In the genomic region with DNA sequence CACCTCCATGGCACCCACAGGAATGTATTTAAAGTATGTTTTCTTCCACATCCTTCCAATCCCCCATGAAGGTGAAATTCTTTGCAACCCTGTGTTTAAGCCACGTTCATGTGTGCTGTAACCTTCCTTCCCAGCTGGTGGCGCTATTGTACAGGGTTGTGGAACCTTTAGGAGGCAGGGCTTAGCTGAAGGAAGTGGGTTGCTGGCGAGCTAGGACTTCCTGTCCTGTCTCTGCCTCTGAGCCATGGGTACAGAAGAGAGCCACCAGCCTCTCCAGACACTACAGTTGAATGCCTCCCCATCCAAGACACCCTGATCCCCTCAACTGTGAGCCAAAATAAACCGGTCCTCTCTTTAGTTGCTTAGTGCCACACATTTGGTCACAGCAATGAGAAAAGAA, we compare ENCODE assay signal across 10 mouse cellular contexts. TPM values are rescaled to one million over a fixed set of nuclear protein-coding genes. Genes with fewer than 3 reads are reported as not detected.
A peak's percentile ranks its signal among the peaks of the same experiment; 100 is the strongest.
DNase-seq lines count a peak whose midpoint lies in the region; ATAC-seq and TF ChIP-seq lines count a peak whose summit lies in the region.
"Had no signal": no experiment of that assay in that cellular context is flagged by ENCODE, and none has a peak within 500 bp of the region (broad histone marks: within the 10 kb centered on the region; RNA-seq: fewer than 3 reads in every experiment).

No protein-coding gene starts in this region.

- no peak overlapping the region for H3K9ac ChIP-seq in hindbrain, postnatal 0 days (replicated peaks; ENCODE audit: low read length)
- H3K9ac ChIP-seq in ES-Bruce4 (ENCODE audit: low read depth, poor library complexity, severe bottlenecking) = no peak overlapping the region
- no peak overlapping the region for H3K9ac ChIP-seq in midbrain, embryonic 16.5 days (ENCODE audit: low read depth, low read length)
- H3K9ac ChIP-seq in heart, embryonic 12.5 days = no peak overlapping the region
- H3K9ac ChIP-seq: embryonic facial prominence, embryonic 12.5 days had no signal

- no peak overlapping the region for H3K27ac ChIP-seq in hindbrain, postnatal 0 days
- no peak overlapping the region for H3K27ac ChIP-seq in hindbrain, embryonic 10.5 days
- no peak overlapping the region for H3K27ac ChIP-seq in ES-Bruce4 (ENCODE audit: insufficient read depth, low read length)
- no peak overlapping the region for H3K27ac ChIP-seq in midbrain, embryonic 16.5 days (ENCODE audit: low read length)
- no peak overlapping the region for H3K27ac ChIP-seq in heart, embryonic 12.5 days (ENCODE audit: poor library complexity, severe bottlenecking)
- H3K27ac ChIP-seq: embryonic facial prominence, embryonic 12.5 days had no signal

- H3K27me3 ChIP-seq in hindbrain, postnatal 0 days (ENCODE audit: insufficient read depth, low read length) = no peaks in the 10 kb centered on the region
- H3K27me3 ChIP-seq in hindbrain, embryonic 10.5 days (ENCODE audit: insufficient read depth, poor library complexity, severe bottlenecking) = no peaks in the 10 kb centered on the region
- H3K27me3 ChIP-seq in ES-Bruce4 (ENCODE audit: control insufficient read depth, insufficient read depth, low read length, poor library complexity, severe bottlenecking) = no peaks in the 10 kb centered on the region
- H3K27me3 ChIP-seq in midbrain, embryonic 16.5 days (ENCODE audit: control insufficient read depth, insufficient read depth, low read depth, low read length) = no peaks in the 10 kb centered on the region
- no peaks in the 10 kb centered on the region for H3K27me3 ChIP-seq in heart, embryonic 12.5 days (replicated peaks)
- H3K27me3 ChIP-seq: embryonic facial prominence, embryonic 12.5 days had no signal

- TF ChIP-seq POLR2A in ES-Bruce4 (IDR thresholded peaks at IDR 0.05; ENCODE audit: insufficient read depth, low read length) = no peak

- no peak for DNase-seq in hindbrain, postnatal 0 days (ENCODE audit: low spot score)
- DNase-seq in hindbrain, embryonic 10.5 days (ENCODE audit: low spot score) = no peak
- peak; percentile 13 to 29 for DNase-seq in natural killer cell, adult 2 months (ENCODE audit: low spot score in 2 of 2)
- DNase-seq in urinary bladder, postnatal 4 days (ENCODE audit: low spot score in 2 of 2) = no peak
- DNase-seq: right cerebral cortex, postnatal 14 days had no signal

- no peaks in the 10 kb centered on the region for H3K36me3 ChIP-seq in hindbrain, postnatal 0 days (ENCODE audit: insufficient read depth, low read length)
- no peaks in the 10 kb centered on the region for H3K36me3 ChIP-seq in hindbrain, embryonic 10.5 days
- no peaks in the 10 kb centered on the region for H3K36me3 ChIP-seq in ES-Bruce4 (ENCODE audit: control insufficient read depth, insufficient read depth, low read length, poor library complexity, severe bottlenecking)
- no peaks in the 10 kb centered on the region for H3K36me3 ChIP-seq in midbrain, embryonic 16.5 days (ENCODE audit: control insufficient read depth, insufficient read depth, low read length)
- H3K36me3 ChIP-seq in heart, embryonic 12.5 days = no peaks in the 10 kb centered on the region
- H3K36me3 ChIP-seq: embryonic facial prominence, embryonic 12.5 days had no signal

- no peaks in the 10 kb centered on the region for H3K9me3 ChIP-seq in hindbrain, postnatal 0 days (ENCODE audit: low read length)
- no peaks in the 10 kb centered on the region for H3K9me3 ChIP-seq in hindbrain, embryonic 10.5 days
- no peaks in the 10 kb centered on the region for H3K9me3 ChIP-seq in ES-Bruce4 (replicated peaks; ENCODE audit: control insufficient read depth, insufficient read depth, low read length, poor library complexity, severe bottlenecking)
- H3K9me3 ChIP-seq in midbrain, embryonic 16.5 days (replicated peaks; ENCODE audit: control insufficient read depth, low read length, poor library complexity, severe bottlenecking) = no peaks in the 10 kb centered on the region
- H3K9me3 ChIP-seq in heart, embryonic 12.5 days (replicated peaks) = no peaks in the 10 kb centered on the region
- H3K9me3 ChIP-seq: embryonic facial prominence, embryonic 12.5 days had no signal

- 58% methylated on average over 4 of the region's 4 CpGs for WGBS in hindbrain, postnatal 0 days
- WGBS in hindbrain, embryonic 10.5 days = 63% methylated on average over 4 of the region's 4 CpGs
- WGBS in midbrain, embryonic 16.5 days = 70% methylated on average over 4 of the region's 4 CpGs
- WGBS in heart, embryonic 12.5 days = 62% methylated on average over 4 of the region's 4 CpGs

- H3K4me1 ChIP-seq in hindbrain, postnatal 0 days (ENCODE audit: insufficient read depth, low read length) = no peaks in the 10 kb centered on the region
- no peaks in the 10 kb centered on the region for H3K4me1 ChIP-seq in hindbrain, embryonic 10.5 days (replicated peaks)
- H3K4me1 ChIP-seq in ES-Bruce4 (ENCODE audit: control insufficient read depth, insufficient read depth, low read length) = no peaks in the 10 kb centered on the region
- H3K4me1 ChIP-seq in midbrain, embryonic 16.5 days (ENCODE audit: control insufficient read depth, insufficient read depth, low read length) = no peaks in the 10 kb centered on the region
- no peaks in the 10 kb centered on the region for H3K4me1 ChIP-seq in heart, embryonic 12.5 days (replicated peaks)
- H3K4me1 ChIP-seq: embryonic facial prominence, embryonic 12.5 days had no signal

- TF ChIP-seq EP300 in ES-Bruce4 (IDR thresholded peaks at IDR 0.05; ENCODE audit: insufficient read depth, low read depth, low read length) = no peak

- TF ChIP-seq CTCF in hindbrain, postnatal 0 days (IDR thresholded peaks at IDR 0.05; ENCODE audit: low read depth) = peak; percentile 53
- peak; percentile 66 for TF ChIP-seq CTCF in ES-Bruce4 (IDR thresholded peaks at IDR 0.05; ENCODE audit: low read depth, low read length)

- no peak overlapping the region for H3K4me2 ChIP-seq in hindbrain, postnatal 0 days (ENCODE audit: low read depth, low read length)
- H3K4me2 ChIP-seq in midbrain, embryonic 16.5 days (ENCODE audit: low read length) = no peak overlapping the region
- H3K4me2 ChIP-seq in heart, embryonic 12.5 days = no peak overlapping the region
- H3K4me2 ChIP-seq: embryonic facial prominence, embryonic 12.5 days had no signal

- ATAC-seq in hindbrain, postnatal 0 days = no peak
- peak; percentile 97 for ATAC-seq in granulocyte monocyte progenitor cell, adult 5-6 weeks (replicated peaks; ENCODE audit: poor library complexity, severe bottlenecking)
- no peak for ATAC-seq in midbrain, embryonic 16.5 days
- ATAC-seq in heart, embryonic 12.5 days (ENCODE audit: insufficient number of reproducible peaks, low FRiP score) = no peak

- no peak overlapping the region for H3K4me3 ChIP-seq in hindbrain, postnatal 0 days (ENCODE audit: low read length)
- H3K4me3 ChIP-seq in hindbrain, embryonic 10.5 days = no peak overlapping the region
- H3K4me3 ChIP-seq in ES-Bruce4 (ENCODE audit: low read depth, low read length) = no peak overlapping the region
- no peak overlapping the region for H3K4me3 ChIP-seq in midbrain, embryonic 16.5 days (ENCODE audit: low read depth, low read length)
- H3K4me3 ChIP-seq in heart, embryonic 12.5 days = no peak overlapping the region
- H3K4me3 ChIP-seq: embryonic facial prominence, embryonic 12.5 days had no signal

RNA-seq across cellular contexts. Expression of a gene that starts 42.6 kb away (rescaled TPM):
- 0.36 and 0.42 TPM in 2 replicates for total RNA-seq in hindbrain, postnatal 0 days (2014; rRNA removed)
- polyA plus RNA-seq in hindbrain, postnatal 0 days (2015; fragmentation: Nextera tagmentation; extraction: Ambion mirVana) = 0.48 and 0.66 TPM in 2 replicates
- 0.27 and 0.32 TPM in 2 replicates for polyA plus RNA-seq in hindbrain, embryonic 10.5 days (2016; fragmentation: Nextera tagmentation; extraction: Ambion mirVana)
- polyA plus RNA-seq in ES-Bruce4 (2011; ENCODE audit: insufficient read depth, insufficient read length, low read depth, missing spikeins) = not detected in 2 replicates
- not detected in 2 replicates for total RNA-seq in granulocyte monocyte progenitor cell, adult 5-6 weeks (2014; fragmentation: Nextera tagmentation)
- 0.09 TPM in 1 of 2 replicates, not detected in the other for total RNA-seq in granulocyte monocyte progenitor cell, adult 5-6 weeks (2017)
- polyA plus RNA-seq in midbrain, embryonic 16.5 days (2015; fragmentation: Nextera tagmentation; extraction: Ambion mirVana) = 0.30 and 0.34 TPM in 2 replicates
- 0.08 TPM in 1 of 2 replicates, not detected in the other for polyA plus RNA-seq in heart, embryonic 12.5 days (2016; fragmentation: Nextera tagmentation; extraction: Ambion mirVana)

RNA-seq across cellular contexts. Expression of a gene that starts 53.0 kb away (rescaled TPM):
- total RNA-seq in hindbrain, postnatal 0 days (2014; rRNA removed) = 22.9 and 27.0 TPM in 2 replicates
- 4.2 and 4.4 TPM in 2 replicates for polyA plus RNA-seq in hindbrain, postnatal 0 days (2015; fragmentation: Nextera tagmentation; extraction: Ambion mirVana)
- 12.8 and 16.3 TPM in 2 replicates for polyA plus RNA-seq in hindbrain, embryonic 10.5 days (2016; fragmentation: Nextera tagmentation; extraction: Ambion mirVana)
- 36.0 and 40.6 TPM in 2 replicates for polyA plus RNA-seq in ES-Bruce4 (2011; ENCODE audit: insufficient read depth, insufficient read length, low read depth, missing spikeins)
- 0.17 TPM in 1 of 2 replicates, not detected in the other for total RNA-seq in granulocyte monocyte progenitor cell, adult 5-6 weeks (2014; fragmentation: Nextera tagmentation)
- not detected in 2 replicates for total RNA-seq in granulocyte monocyte progenitor cell, adult 5-6 weeks (2017)
- 8.3 and 9.1 TPM in 2 replicates for polyA plus RNA-seq in midbrain, embryonic 16.5 days (2015; fragmentation: Nextera tagmentation; extraction: Ambion mirVana)
- 20.5 and 20.6 TPM in 2 replicates for polyA plus RNA-seq in heart, embryonic 12.5 days (2016; fragmentation: Nextera tagmentation; extraction: Ambion mirVana)

RNA-seq across cellular contexts. Expression of a gene that starts 54.3 kb away (rescaled TPM):
- total RNA-seq in hindbrain, postnatal 0 days (2014; rRNA removed) = 1.5 and 2.8 TPM in 2 replicates
- 0.53 TPM in 2 replicates for polyA plus RNA-seq in hindbrain, postnatal 0 days (2015; fragmentation: Nextera tagmentation; extraction: Ambion mirVana)
- 2.7 and 2.8 TPM in 2 replicates for polyA plus RNA-seq in hindbrain, embryonic 10.5 days (2016; fragmentation: Nextera tagmentation; extraction: Ambion mirVana)
- 2.1 TPM in 2 replicates for polyA plus RNA-seq in ES-Bruce4 (2011; ENCODE audit: insufficient read depth, insufficient read length, low read depth, missing spikeins)
- total RNA-seq in granulocyte monocyte progenitor cell, adult 5-6 weeks (2014; fragmentation: Nextera tagmentation) = 8.4 and 10.6 TPM in 2 replicates
- 12.7 and 16.0 TPM in 2 replicates for total RNA-seq in granulocyte monocyte progenitor cell, adult 5-6 weeks (2017)
- polyA plus RNA-seq in midbrain, embryonic 16.5 days (2015; fragmentation: Nextera tagmentation; extraction: Ambion mirVana) = 1.7 and 2.0 TPM in 2 replicates
- polyA plus RNA-seq in heart, embryonic 12.5 days (2016; fragmentation: Nextera tagmentation; extraction: Ambion mirVana) = 1.7 and 2.0 TPM in 2 replicates

Comparison
In these comparisons a context has a peak if more than half of its experiments do, and no peak if none do; other contexts are left out.
1. DNase-seq: peak in natural killer cell, adult 2 months (2 of 2); none in hindbrain, postnatal 0 days (single experiment), hindbrain, embryonic 10.5 days (single experiment) and urinary bladder, postnatal 4 days (0 of 2).